Comparison of ENCODE assay signal across 8 mouse cellular contexts in genomic region chr10:4107661-4108338, GRCm38 (mm10).
DNase-seq lines count a peak whose midpoint lies in the region; ATAC-seq and TF ChIP-seq lines count a peak whose summit lies in the region.

No protein-coding gene starts in this region.

- in situ Hi-C loops in Patski (cut with MboI; ENCODE audit: low pct_unique_long_range_greater_than_20kb) = loop anchor here (10.0 to 25.0 kb wide), 2 partner anchors 227 to 1705 kb away; partner anchors contain the start of genes Fbxo5 and Mtrf1l

- intact Hi-C loops in heart, postnatal 25 days (cut with DNase I) = no loop called here

- H3K9ac ChIP-seq in midbrain, embryonic 14.5 days (replicated peaks; ENCODE audit: low read length) = no peak overlapping the region

- H3K9me3 ChIP-seq in limb, embryonic 10.5 days (replicated peaks) = no peaks in the 10 kb centered on the region
- H3K9me3 ChIP-seq in midbrain, embryonic 14.5 days (ENCODE audit: control insufficient read depth, low read length) = no peaks in the 10 kb centered on the region

- H3K4me2 ChIP-seq in midbrain, embryonic 14.5 days (ENCODE audit: low read length) = no peak overlapping the region

- no peak overlapping the region for H3K4me3 ChIP-seq in limb, embryonic 10.5 days
- no peak overlapping the region for H3K4me3 ChIP-seq in midbrain, embryonic 14.5 days (replicated peaks; ENCODE audit: low read depth, low read length)

- POLR2A ChIA-PET in Patski (lab: Charles Lee) = interaction anchor here (0.8 to 1.7 kb wide), 2 partner anchors 37 to 227 kb away, joined by 3 to 6 read pairs; no protein-coding TSS in a partner anchor

- H3K27me3 ChIP-seq in Patski = no peaks in the 10 kb centered on the region
- no peaks in the 10 kb centered on the region for H3K27me3 ChIP-seq in limb, embryonic 10.5 days (ENCODE audit: low read depth, poor library complexity, severe bottlenecking)
- no peaks in the 10 kb centered on the region for H3K27me3 ChIP-seq in midbrain, embryonic 14.5 days (ENCODE audit: control insufficient read depth, insufficient read depth, low read length)

- DNase-seq in Patski (ENCODE audit: low read depth, low spot score) = peak; percentile 80
- DNase-seq in embryo, embryonic 10.5 days (ENCODE audit: low spot score) = peak; percentile 78
- peak; percentile 60 for DNase-seq in heart, postnatal 25 days (ENCODE audit: low spot score)
- DNase-seq in limb, embryonic 10.5 days (ENCODE audit: low spot score) = no peak
- DNase-seq in midbrain, embryonic 14.5 days = peak; percentile 49
- DNase-seq in ovary, adult 18-20 months (ENCODE audit: low spot score) = no peak
- no peak for DNase-seq in cerebellum, postnatal 14 days
- no peak for DNase-seq in cerebellum, adult 9-10 months

- WGBS in limb, embryonic 10.5 days = 47% methylated on average over 7 of the region's 7 CpGs
- WGBS in midbrain, embryonic 14.5 days = 27% methylated on average over 7 of the region's 7 CpGs

- peak; percentile 36 for TF ChIP-seq CTCF in Patski (IDR thresholded peaks at IDR 0.05)

- H3K27ac ChIP-seq in limb, embryonic 10.5 days = peak overlapping the region; percentile 62; the same call in 1 of the 2 replicates
- no peak overlapping the region for H3K27ac ChIP-seq in midbrain, embryonic 14.5 days (replicated peaks; ENCODE audit: low read depth, low read length)

- CTCF ChIA-PET in Patski (lab: Charles Lee) = interaction anchor here (0.9 to 1.8 kb wide), 5 partner anchors 9 to 226 kb away, joined by 3 to 6 read pairs (median 6); no protein-coding TSS in a partner anchor

- peaks cover 14% of the 10 kb centered on the region for H3K4me1 ChIP-seq in limb, embryonic 10.5 days
- peaks cover 15% of the 10 kb centered on the region for H3K4me1 ChIP-seq in midbrain, embryonic 14.5 days (ENCODE audit: control insufficient read depth, insufficient read depth, low read length)

- peak; percentile 75 for ATAC-seq in Patski
- no peak for ATAC-seq in midbrain, embryonic 14.5 days (ENCODE audit: low FRiP score, low TSS enrichment)

- H3K36me3 ChIP-seq in limb, embryonic 10.5 days = peaks cover 19% of the 10 kb centered on the region
- H3K36me3 ChIP-seq in midbrain, embryonic 14.5 days (ENCODE audit: control insufficient read depth, insufficient read depth, low read length) = no peaks in the 10 kb centered on the region

Comparison
In these comparisons a context has a peak if more than half of its experiments do, and no peak if none do; other contexts are left out.
1. DNase-seq: peak in Patski (single experiment), embryo, embryonic 10.5 days (single experiment), heart, postnatal 25 days (single experiment) and midbrain, embryonic 14.5 days (single experiment); none in limb, embryonic 10.5 days (single experiment), ovary, adult 18-20 months (single experiment), cerebellum, postnatal 14 days (0 of 2) and cerebellum, adult 9-10 months (single experiment).